In the genomic region with DNA sequence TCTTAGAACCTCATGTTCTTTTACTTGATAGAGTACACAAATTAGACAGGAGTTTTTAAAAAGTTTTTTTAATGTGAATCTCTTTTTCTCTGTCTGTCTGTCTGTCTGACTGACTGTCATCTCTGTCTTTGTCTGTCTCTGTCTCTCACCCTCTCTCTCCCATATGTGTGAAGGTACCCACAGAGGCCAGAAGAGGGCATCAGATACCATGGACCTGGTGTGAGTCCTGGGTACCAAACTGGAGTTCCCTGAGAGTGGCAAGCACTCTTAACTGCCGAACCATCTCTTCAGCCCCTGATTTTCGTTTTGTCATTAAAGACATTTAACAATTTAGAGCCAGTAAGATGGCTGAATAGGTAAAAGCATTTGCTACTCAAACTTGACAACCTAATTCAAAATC, we compare ENCODE assay signal across 20 mouse cellular contexts. TPM values are rescaled to one million over a fixed set of nuclear protein-coding genes. Genes with fewer than 3 reads are reported as not detected.
DNase-seq lines count a peak whose midpoint lies in the region; ATAC-seq and TF ChIP-seq lines count a peak whose summit lies in the region.
"Had no signal": no experiment of that assay in that cellular context is flagged by ENCODE, and none has a peak within 500 bp of the region (broad histone marks: within the 10 kb centered on the region; RNA-seq: fewer than 3 reads in every experiment).

No protein-coding gene starts in this region.

- peak; percentile 19; the same call in 1 of the 2 replicates for TF ChIP-seq CTCF in lung, embryonic 14.5 days (IDR thresholded peaks at IDR 0.05; ENCODE audit: low read depth)
- peak; percentile 27; the same call in 1 of the 2 replicates for TF ChIP-seq CTCF in bone marrow, adult 2 months (IDR thresholded peaks at IDR 0.05; ENCODE audit: control insufficient read depth, insufficient read depth, low read length)
- TF ChIP-seq CTCF in stomach, postnatal 0 days (IDR thresholded peaks at IDR 0.05; ENCODE audit: low read depth): peak; percentile 39

- ATAC-seq in lung, embryonic 14.5 days (ENCODE audit: insufficient read depth): no peak
- no peak for ATAC-seq in stomach, postnatal 0 days (ENCODE audit: low FRiP score, low TSS enrichment)
- ATAC-seq in neural tube, embryonic 15.5 days (ENCODE audit: low FRiP score): no peak
- no peak for ATAC-seq in kidney, embryonic 16.5 days (ENCODE audit: low FRiP score, low TSS enrichment)
- ATAC-seq: hindbrain, embryonic 16.5 days had no signal

- H3K4me1 ChIP-seq in lung, embryonic 14.5 days (ENCODE audit: insufficient read depth): no peaks in the 10 kb centered on the region
- H3K4me1 ChIP-seq in bone marrow, adult 2 months (ENCODE audit: control insufficient read depth, insufficient read depth, low read length): no peaks in the 10 kb centered on the region; the same call in 1 of the 2 replicates
- no peaks in the 10 kb centered on the region for H3K4me1 ChIP-seq in stomach, postnatal 0 days (replicated peaks; ENCODE audit: control insufficient read depth, insufficient read depth)
- peaks cover 5% of the 10 kb centered on the region; the same call in 1 of the 2 replicates for H3K4me1 ChIP-seq in neural tube, embryonic 15.5 days
- H3K4me1 ChIP-seq in kidney, embryonic 16.5 days (ENCODE audit: insufficient read depth, low read length): peaks cover 5% of the 10 kb centered on the region; the same call in 1 of the 2 replicates
- H3K4me1 ChIP-seq: stomach, embryonic 15.5 days had no signal

- H3K27ac ChIP-seq in lung, embryonic 14.5 days (ENCODE audit: low read depth): no peak overlapping the region
- H3K27ac ChIP-seq in bone marrow, adult 2 months (ENCODE audit: control insufficient read depth, insufficient read depth, low read depth, low read length, poor library complexity): no peak overlapping the region
- no peak overlapping the region for H3K27ac ChIP-seq in stomach, postnatal 0 days (replicated peaks)
- no peak overlapping the region for H3K27ac ChIP-seq in neural tube, embryonic 15.5 days (replicated peaks)
- no peak overlapping the region for H3K27ac ChIP-seq in kidney, embryonic 16.5 days (ENCODE audit: low read length)
- H3K27ac ChIP-seq: kidney, embryonic 15.5 days; limb, embryonic 13.5 days; stomach, embryonic 15.5 days had no signal

- H3K36me3 ChIP-seq in lung, embryonic 14.5 days (ENCODE audit: insufficient read depth): no peaks in the 10 kb centered on the region
- no peaks in the 10 kb centered on the region for H3K36me3 ChIP-seq in stomach, postnatal 0 days (ENCODE audit: control insufficient read depth, insufficient read depth, low read length)
- H3K36me3 ChIP-seq in neural tube, embryonic 15.5 days: no peaks in the 10 kb centered on the region
- H3K36me3 ChIP-seq in kidney, embryonic 16.5 days (ENCODE audit: insufficient read depth, low read length): no peaks in the 10 kb centered on the region
- H3K36me3 ChIP-seq: kidney, embryonic 15.5 days; limb, embryonic 13.5 days; stomach, embryonic 15.5 days had no signal

- DNase-seq in embryo, embryonic 10 days (ENCODE audit: low spot score): peak; percentile 14
- no peak for DNase-seq in embryo, embryonic 11 days
- DNase-seq in lung, embryonic 14.5 days: peak; percentile 23
- DNase-seq in lung, adult 18-20 months: no peak
- DNase-seq in stomach, postnatal 0 days (ENCODE audit: low spot score): no peak
- DNase-seq: adrenal gland, postnatal 10 days; cerebellum, postnatal 10 days; heart, adult 18-20 months; layer of hippocampus, postnatal 36 days; right cerebral cortex, postnatal 4 days; thymus, postnatal 14 days had no signal

- no peaks in the 10 kb centered on the region for H3K27me3 ChIP-seq in lung, embryonic 14.5 days (ENCODE audit: insufficient read depth, low read length)
- no peaks in the 10 kb centered on the region for H3K27me3 ChIP-seq in stomach, postnatal 0 days (ENCODE audit: control insufficient read depth, insufficient read depth, low read length)
- H3K27me3 ChIP-seq in neural tube, embryonic 15.5 days (replicated peaks): no peaks in the 10 kb centered on the region
- no peaks in the 10 kb centered on the region for H3K27me3 ChIP-seq in kidney, embryonic 16.5 days (ENCODE audit: insufficient read depth, low read length)
- H3K27me3 ChIP-seq: kidney, embryonic 15.5 days; limb, embryonic 13.5 days; stomach, embryonic 15.5 days had no signal

- no peak for TF ChIP-seq EP300 in stomach, postnatal 0 days (optimal IDR thresholded peaks at IDR 0.05)

- no peak for TF ChIP-seq POLR2A in bone marrow, adult 2 months (IDR thresholded peaks at IDR 0.05; ENCODE audit: borderline replicate concordance, control insufficient read depth, low read depth, low read length)

- no peaks in the 10 kb centered on the region for H3K9me3 ChIP-seq in lung, embryonic 14.5 days (ENCODE audit: low read depth, low read length)
- no peaks in the 10 kb centered on the region for H3K9me3 ChIP-seq in stomach, postnatal 0 days (ENCODE audit: control insufficient read depth, low read length)
- H3K9me3 ChIP-seq in neural tube, embryonic 15.5 days (replicated peaks): no peaks in the 10 kb centered on the region
- no peaks in the 10 kb centered on the region for H3K9me3 ChIP-seq in kidney, embryonic 16.5 days (ENCODE audit: low read length)
- H3K9me3 ChIP-seq: kidney, embryonic 15.5 days; limb, embryonic 13.5 days; stomach, embryonic 15.5 days had no signal

- H3K9ac ChIP-seq in lung, embryonic 14.5 days: no peak overlapping the region
- no peak overlapping the region for H3K9ac ChIP-seq in stomach, postnatal 0 days (ENCODE audit: low read length)
- H3K9ac ChIP-seq in neural tube, embryonic 15.5 days (replicated peaks): no peak overlapping the region
- H3K9ac ChIP-seq in kidney, embryonic 16.5 days (replicated peaks; ENCODE audit: low read length): no peak overlapping the region
- H3K9ac ChIP-seq: kidney, embryonic 15.5 days; limb, embryonic 13.5 days; stomach, embryonic 15.5 days had no signal

- H3K4me2 ChIP-seq in lung, embryonic 14.5 days: no peak overlapping the region
- no peak overlapping the region for H3K4me2 ChIP-seq in stomach, postnatal 0 days (replicated peaks; ENCODE audit: low read depth)
- H3K4me2 ChIP-seq in neural tube, embryonic 15.5 days: no peak overlapping the region
- H3K4me2 ChIP-seq in kidney, embryonic 16.5 days (replicated peaks; ENCODE audit: low read depth, low read length): no peak overlapping the region
- H3K4me2 ChIP-seq: kidney, embryonic 15.5 days; limb, embryonic 13.5 days; midbrain, embryonic 11.5 days; stomach, embryonic 15.5 days had no signal

- 59% methylated on average over 2 of the region's 2 CpGs for WGBS in lung, embryonic 14.5 days
- WGBS in bone marrow, adult 2 months: 70% methylated on average over 2 of the region's 2 CpGs
- WGBS in stomach, postnatal 0 days: 72% methylated on average over 2 of the region's 2 CpGs
- 75% methylated on average over 2 of the region's 2 CpGs for WGBS in neural tube, embryonic 15.5 days
- 73% methylated on average over 2 of the region's 2 CpGs for WGBS in kidney, embryonic 16.5 days

- H3K4me3 ChIP-seq in lung, embryonic 14.5 days (ENCODE audit: low read depth, low read length): no peak overlapping the region
- no peak overlapping the region for H3K4me3 ChIP-seq in bone marrow, adult 2 months (replicated peaks; ENCODE audit: control insufficient read depth, low read depth, low read length)
- H3K4me3 ChIP-seq in stomach, postnatal 0 days (ENCODE audit: low read depth, low read length): no peak overlapping the region
- no peak overlapping the region for H3K4me3 ChIP-seq in neural tube, embryonic 15.5 days (replicated peaks)
- H3K4me3 ChIP-seq in kidney, embryonic 16.5 days (ENCODE audit: low read length): no peak overlapping the region
- H3K4me3 ChIP-seq: kidney, embryonic 15.5 days; limb, embryonic 13.5 days; stomach, embryonic 15.5 days had no signal

RNA-seq across cellular contexts. Expression of a gene that starts 21.6 kb away (rescaled TPM):
- not detected in 2 replicates for polyA plus RNA-seq in lung, embryonic 14.5 days (2014; fragmentation: Nextera tagmentation; extraction: Ambion mirVana)
- polyA plus RNA-seq in bone marrow, adult 2 months (2011; ENCODE audit: insufficient read depth, insufficient read length, low replicate concordance, missing spikeins): 0.23 TPM in 1 of 2 replicates, not detected in the other
- polyA plus RNA-seq in stomach, postnatal 0 days (2015; fragmentation: Nextera tagmentation; extraction: Ambion mirVana): 0.01 TPM in 2 replicates
- polyA plus RNA-seq in neural tube, embryonic 15.5 days (2015; fragmentation: Nextera tagmentation; extraction: Ambion mirVana): 0.23 and 0.31 TPM in 2 replicates
- polyA plus RNA-seq in kidney, embryonic 16.5 days (2015; fragmentation: Nextera tagmentation; extraction: Ambion mirVana): 0.18 TPM in 1 of 2 replicates, not detected in the other
- polyA plus RNA-seq: forebrain, embryonic 11.5 days; limb, embryonic 13.5 days; midbrain, embryonic 11.5 days had no signal

Comparison
In these comparisons a context has a peak if more than half of its experiments do, and no peak if none do; other contexts are left out.
1. DNase-seq: peak in embryo, embryonic 10 days (single experiment) and lung, embryonic 14.5 days (single experiment); none in embryo, embryonic 11 days (single experiment), lung, adult 18-20 months (0 of 2) and stomach, postnatal 0 days (single experiment).
2. Peak in every context shown above with its lines, with median percentiles within 50 percentile points of each other: CTCF ChIP-seq.